Mouse (Mus musculus) heart, adult 2 months (tissue): Measurements from ENCODE around the gene Golga2.

Source experiments
- CTCF ChIP-seq: fragments of 200-600 bp; IDR thresholded peaks from 2 replicates; pipeline ENCODE4 v1.8.1; 2022; ENCODE audit warnings: antibody characterized with exemption, mild to moderate bottlenecking, moderate library complexity
- EP300 ChIP-seq: fragments of 200-500 bp; IDR thresholded peaks from 2 replicates; pipeline ENCODE4 v1.6.1; 2011; ENCODE audit warnings: low read depth, low read length, control low read depth; ENCODE audit not compliant: insufficient read depth

- TF ChIP-seq CTCF = no peak
- no peak for TF ChIP-seq EP300
Measured at GRCm38 (mm10) chr2:32329531-32329930, 42.3 kb downstream of the Golga2 start.
